Mouse (Mus musculus) CD4-positive helper T cell, adult 2 months (primary cell): ENCODE measurements around the gene Obscn.

Source experiments
- DNase-seq: peaks from one replicate; pipeline ENCODE4 v3.0.0-alpha.2; 2012; ENCODE audit warnings: low read depth, missing footprints, low spot score

The Obscn gene

DNA sequence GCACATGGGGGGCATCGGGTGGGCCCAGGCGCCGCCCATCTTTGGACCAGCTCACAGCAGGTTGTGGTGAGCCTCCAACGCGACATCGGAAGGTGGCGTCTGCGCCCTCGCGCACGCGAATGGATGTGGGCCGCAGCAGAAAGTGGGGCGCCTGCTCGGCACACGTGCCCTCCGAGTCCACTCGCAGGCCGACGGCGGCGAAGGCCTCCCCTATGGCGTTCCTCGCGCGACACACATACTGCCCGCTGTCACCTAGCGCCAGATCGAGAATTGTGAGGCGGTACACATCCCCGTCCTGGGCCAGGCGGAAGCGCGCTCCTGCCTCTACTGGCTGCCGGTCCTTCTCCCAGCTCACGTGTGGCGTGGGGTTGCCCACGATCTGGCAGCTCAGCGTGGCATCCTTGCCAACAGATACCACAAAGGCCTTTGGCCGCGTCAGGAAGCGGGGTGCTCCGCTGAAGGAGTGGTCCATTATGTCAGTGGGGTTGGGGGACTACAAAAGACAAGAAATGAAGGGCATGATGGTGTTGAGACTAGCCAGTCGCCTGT is at the start of gene Obscn:
Gene Obscn (minus strand): TSS at position 499 of the 549 bp plus-strand sequence.
- no peak for DNase-seq

DNA sequence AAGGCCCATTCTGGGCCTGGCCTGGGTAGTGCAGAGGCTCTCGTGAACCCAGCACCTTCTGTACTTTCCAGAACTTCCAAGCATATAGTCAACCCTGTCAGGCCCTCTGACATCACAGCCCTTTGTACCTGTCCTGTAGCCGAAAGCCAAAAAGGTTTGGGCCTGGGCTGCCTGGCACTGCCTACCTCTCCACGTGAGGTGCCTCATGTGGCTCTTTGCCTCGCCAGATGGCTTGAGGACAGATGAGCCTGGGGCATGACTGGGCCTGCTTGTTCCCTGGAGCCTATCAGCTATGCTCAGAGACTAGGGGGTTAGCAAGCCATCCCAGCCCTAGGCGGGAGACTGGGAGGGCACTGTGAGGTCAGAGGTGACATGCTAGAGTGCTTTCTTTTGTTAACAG is 49.3 kb upstream of the Obscn start:
- DNase-seq = no peak

DNA sequence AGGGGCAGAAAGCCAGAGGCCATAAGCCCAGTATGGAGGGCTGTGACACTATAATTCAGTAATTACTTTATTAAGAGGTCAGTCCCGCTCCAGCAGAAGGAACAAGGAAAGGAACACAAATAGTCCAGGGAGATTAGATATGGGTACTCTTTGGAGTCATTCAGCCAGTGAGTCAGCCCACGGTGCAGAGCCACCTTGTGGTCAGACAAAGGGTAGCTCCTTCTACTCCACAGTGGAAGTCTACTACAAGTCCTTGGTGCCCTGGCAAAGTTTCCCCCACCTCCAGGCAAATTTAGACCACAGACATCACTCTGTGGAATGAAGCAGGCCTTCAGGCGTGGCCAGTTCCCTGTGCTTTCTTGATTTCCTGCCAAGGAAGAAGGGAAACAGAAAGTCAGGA is 47.6 kb upstream of the Obscn start:
- DNase-seq = peak; percentile 37

DNA sequence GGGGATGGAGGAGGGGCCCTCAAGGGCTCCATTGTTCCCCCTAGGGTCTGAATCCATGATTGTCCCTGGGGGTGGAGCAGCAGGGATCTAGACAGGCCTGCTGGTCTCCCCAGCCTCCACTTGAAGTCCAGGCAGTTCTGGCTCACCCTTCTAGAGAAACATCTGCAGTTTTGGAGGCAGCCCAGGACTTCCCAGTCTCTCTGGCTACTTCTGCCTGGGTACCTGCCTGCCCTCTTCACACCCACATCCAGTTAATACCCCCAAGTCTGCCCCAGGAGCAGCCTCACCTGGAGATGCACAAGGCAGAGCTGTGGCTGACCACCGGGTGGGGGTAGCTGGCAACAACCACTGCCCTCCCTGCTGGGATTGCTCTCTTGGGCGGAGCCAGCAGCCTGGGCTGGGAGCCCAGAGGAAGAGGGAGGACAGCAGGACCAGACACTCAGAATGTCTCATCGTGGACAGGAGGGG is 46.7 kb upstream of the Obscn start, which contains the start of gene Gjc2:
Gene Gjc2 (minus strand): TSS at position 350 of the 468 bp plus-strand sequence.
- DNase-seq = no peak

DNA sequence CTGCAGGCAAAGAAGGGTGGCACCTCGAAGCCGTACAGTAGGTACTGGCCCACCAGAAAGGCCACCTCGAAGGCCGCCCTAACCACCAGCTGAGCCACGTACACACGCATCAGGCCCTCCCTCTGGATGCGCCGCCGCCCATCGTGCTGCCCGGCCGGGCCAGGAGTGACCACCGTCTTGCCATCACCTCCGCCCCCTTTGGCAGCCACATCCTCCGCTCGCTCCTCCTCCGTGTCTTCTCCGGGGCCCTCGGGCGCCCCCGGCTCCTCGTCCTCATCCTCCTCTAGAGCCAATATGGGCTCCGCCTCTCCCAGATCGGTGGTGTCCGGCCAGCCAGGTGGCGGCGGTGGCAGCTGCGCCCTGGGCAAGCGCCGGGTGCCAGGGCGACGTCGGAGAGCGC is 40.7 kb upstream of the Obscn start:
- no peak for DNase-seq

DNA sequence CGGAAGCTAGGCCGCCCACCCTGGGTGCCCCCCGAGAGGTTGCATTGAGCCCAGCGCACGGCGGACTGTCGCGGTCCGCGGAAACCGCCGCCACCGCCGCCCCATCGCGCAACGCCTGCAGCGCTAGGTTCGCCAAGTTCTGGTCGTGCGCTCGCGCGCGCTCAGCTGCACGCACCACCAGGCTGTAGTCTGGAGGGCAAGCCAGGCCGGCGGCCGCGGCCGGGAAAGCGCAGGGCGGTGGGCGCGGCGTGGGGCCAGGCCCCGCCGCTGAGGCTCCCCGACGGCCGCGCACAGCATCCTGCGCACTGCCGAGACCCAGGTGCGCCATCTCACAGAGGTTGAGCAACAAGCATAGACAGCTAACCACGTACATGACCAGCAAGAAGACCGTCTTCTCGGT is 40.3 kb upstream of the Obscn start:
- no peak for DNase-seq

DNA sequence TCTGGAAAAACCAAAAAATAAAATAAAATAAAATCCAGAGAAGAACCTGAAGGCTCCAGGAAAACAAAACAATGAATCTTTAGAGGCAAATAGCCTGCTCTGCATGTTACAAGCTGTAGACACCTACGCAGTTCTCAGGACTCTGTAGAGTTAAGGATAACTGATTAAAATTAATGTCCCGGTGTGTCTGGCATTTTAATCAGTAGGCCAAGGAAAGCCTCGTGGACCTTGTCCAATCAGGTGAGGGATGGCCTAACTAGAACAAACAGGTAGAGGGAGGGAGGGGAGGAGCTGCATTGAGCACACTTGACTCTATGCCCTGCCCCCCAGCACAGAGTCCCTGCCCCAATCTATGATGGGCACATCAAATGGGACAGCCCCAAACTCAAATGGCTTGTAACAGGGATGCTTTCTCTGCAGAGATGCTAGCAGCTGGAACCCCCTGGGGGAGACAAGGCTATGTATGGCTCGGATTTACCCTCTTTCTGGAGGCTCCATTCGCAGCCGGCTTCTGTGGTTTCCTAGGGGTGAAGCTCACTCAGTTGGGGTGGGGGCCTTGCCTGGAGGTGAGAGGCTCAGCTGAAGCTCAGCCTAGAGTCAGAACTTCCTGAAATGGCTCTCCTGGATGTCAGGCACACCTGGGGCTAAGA is 38.1 kb upstream of the Obscn start:
- no peak for DNase-seq

DNA sequence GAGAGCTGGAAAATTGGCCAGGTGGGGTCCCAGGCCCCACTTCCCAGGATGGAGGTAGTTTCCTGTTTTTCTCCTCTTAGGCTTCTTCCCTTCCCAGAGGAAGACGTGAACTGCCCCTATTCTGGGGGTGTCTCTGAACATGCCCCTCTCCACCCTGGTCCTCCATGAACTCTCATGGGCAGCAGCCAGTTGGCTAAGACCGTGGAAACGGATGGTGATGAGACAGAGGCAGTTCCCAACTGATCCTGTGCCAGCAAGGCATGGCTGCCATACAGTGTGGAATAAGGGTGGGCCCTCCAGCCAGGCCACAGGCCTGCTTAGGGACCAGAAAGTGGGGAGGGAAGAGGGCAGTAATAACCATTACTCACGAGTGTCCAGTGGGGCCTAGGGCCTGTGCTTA is 34.3 kb upstream of the Obscn start:
- no peak for DNase-seq

DNA sequence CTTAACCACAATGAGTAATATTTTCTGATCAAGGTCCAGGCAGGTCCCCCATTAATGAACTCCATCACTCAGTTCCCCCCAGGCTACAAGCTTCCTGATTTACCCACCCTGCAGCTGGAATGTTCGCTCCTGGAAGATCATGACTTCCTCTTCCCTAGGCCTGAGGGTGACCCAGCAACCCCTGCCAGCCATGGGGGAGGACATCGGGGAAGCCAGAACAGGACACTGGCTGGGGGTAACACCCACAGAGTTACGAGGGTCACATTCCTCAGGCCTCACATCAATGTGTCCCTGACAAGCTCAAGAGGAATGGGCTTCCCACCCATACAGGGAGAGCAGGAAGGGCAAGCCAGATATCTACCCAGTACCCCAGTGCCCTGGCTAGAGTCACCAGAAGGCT is 33.6 kb upstream of the Obscn start:
- DNase-seq = no peak

DNA sequence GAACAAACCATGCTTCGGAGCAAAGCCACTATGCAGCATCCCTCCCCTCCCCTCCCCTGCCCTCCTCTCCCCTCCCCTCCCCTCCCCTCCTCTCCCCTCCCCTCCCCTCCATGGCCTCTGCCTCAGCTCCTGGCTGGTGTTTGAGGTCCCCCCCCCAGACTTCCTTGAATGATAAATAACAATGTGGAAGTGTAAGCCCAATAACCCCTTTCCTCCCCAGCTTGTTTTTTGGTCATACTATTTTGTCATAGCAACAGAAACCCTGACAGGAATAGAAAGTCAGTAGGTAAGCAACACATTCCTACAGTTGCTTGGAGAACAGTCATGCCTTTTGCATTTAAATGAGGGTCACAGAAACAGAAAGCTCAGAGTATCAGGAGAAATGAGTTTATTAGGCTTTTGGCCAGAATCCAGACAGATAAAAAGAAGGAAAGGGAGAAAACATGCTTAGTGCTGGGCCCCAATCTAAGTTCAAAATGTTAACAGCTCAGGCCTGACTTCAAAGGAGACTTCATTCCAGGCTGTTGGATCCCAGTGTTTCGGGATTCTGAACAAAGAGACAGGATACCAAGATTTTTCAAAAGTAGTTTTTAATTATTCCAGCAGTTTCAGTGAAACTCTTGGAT is 29.5 kb upstream of the Obscn start:
- no peak for DNase-seq

DNA sequence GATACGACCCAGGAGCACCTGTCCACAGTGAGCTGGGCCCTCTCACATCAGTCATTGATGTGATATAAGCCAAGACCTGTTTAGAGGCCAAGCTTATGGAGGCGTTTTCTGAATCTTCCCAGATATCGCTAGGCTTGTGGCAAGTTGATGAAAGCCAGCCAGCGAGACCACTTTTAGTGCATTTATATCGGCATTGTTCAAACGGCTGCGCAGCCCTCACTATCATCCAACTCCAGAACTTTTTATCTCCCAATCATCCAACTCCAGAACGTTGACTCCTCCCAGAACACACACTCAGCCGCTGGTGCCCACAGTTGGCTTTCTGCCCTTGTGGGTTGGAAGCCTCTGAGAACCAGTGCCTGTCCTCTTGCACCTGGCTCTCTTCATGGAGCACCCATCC is 28.2 kb upstream of the Obscn start:
- no peak for DNase-seq

DNA sequence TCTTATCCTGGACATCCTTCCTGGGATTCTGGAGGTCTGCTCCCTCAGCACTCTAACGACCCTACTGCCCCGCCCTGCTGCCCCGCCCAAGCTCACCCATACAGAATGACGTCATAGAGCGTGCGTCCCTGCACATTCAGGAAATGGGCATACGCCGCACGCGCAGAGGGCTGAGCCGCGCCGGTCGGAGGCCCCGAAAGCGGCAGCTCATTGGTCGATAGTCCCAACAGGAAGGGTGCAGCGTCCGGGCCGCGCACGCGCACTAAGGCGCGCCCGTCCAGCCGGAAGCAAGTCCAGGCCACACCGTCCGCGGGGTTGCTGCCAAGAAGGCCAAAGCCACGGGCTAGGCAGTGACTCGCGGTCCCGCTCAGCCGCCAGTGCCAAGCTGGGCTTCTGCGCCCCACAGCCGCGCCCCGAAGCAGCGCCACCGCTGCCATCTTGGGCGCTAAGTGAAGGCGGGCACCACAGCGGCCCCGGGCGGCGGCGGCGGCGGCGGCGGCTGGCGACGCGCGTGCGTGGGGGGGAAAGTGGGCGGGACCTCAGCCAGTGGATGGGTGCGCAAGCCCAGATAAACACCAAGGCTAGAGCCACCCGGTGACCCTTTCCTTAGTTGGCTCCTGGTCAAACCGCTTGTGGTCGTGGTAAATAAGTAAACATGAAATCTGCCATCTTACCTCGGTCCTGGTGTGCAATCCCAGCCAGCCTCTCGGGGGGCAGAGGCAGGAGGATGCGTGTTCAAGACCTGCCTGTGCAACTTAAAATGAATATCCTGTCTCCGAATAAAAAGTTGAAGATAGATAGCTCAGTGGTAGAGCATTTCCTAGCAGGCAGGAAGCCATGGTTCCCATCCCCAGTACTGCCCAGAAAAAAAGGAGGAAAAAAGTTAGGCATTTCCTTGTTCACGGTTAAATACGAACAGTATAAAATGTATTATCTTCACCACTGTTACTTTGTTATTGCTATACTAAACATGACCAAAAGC is 27.3 kb upstream of the Obscn start, which contains the start of gene Iba57:
Gene Iba57 (minus strand): TSS at position 485 of the 982 bp plus-strand sequence.
- peak; percentile 99 for DNase-seq

DNA sequence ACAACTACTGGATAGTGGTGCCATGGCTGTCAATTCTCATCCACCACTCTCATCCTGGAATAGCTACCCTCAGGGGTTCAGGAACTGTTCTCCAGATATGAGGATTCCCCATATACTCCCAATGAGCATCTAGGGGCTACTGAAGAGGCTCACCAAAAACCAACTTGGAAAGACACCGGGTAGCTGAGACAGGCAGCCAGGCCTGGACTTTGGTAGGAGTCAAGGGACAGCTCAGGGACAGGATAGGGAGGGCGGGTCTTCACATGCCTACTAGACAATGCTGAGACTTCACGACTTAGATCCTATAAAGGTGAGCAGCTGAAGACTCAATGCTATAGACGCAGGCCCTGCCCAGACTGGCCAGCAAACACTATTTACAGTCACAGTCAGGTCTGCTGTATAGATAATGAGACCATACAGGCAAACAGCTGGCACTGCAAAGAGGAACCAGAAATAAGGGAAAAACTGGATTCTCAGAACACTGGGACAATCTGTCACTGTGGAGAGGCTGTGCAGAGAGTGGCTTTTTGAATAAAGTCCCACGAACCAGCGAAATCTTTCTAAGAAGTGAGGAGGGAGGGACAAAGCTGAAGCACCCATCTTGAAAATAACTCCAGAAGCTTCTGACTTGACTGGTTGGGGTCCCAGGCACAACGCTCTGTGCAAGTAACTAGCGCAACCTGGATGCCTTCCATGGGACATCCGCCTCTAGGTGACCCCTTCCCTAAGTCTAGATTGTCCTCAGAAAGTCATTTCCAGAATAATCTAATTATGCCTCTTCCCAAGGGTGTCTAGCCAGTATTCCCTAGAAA is 26.4 kb upstream of the Obscn start:
- DNase-seq = no peak

DNA sequence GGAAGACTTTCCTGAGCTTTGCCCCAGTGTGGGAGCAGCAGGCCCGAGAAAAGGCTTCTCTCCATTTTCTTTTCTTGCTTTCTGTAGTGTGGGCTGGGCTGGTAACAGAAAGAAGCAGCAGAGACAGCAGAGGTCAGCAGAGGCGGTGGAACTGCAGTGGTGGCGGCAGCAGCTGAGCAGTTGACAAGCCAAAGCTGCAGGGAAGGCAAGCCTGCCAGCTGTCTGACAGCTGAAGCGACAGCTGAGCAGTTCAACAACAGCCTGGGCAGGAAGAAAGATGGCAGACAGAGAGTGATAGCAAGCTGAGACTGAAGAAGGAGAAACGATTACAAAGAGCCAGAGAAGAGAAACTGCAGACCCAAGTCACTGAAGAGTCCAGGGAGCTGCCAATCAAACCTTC is 25.2 kb upstream of the Obscn start:
- no peak for DNase-seq

DNA sequence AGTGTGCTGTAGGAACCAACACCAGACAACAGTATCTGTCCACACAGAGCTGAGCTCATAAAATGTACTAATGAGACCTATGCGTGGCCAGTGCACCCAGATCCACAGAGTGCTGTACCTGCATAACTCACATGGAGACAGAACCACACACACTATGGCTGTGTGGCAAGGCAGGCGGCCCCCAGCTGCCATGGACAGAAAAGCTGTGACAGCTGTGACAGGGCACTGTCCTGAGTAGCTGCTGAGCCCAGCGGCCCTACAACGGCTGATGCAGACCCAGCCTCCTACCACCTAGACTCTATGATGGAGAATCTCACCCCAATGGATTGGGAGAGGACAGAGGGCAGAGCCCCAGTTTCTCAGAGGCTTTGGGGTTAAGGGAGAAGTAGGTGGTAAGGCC is 23.4 kb upstream of the Obscn start:
- DNase-seq = no peak

DNA sequence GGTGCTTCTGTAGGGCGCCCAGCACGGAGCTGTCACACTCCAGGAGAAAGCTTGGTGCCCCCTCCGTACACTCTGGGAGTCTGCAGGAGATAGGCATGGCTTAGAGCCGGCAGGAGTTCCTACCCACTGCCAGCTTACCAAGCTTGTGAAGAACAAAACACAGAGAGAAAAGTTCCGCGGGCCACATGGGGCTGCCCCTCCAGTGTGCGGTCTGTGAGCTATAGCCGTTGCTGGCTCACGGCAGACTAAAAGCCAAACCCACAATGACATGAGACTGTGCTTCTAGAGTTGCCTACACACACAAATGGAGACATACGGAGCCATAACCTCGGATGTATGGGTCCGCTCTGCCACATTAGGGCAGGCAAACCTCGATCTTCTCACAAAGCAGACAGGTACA is 22.9 kb upstream of the Obscn start:
- no peak for DNase-seq

DNA sequence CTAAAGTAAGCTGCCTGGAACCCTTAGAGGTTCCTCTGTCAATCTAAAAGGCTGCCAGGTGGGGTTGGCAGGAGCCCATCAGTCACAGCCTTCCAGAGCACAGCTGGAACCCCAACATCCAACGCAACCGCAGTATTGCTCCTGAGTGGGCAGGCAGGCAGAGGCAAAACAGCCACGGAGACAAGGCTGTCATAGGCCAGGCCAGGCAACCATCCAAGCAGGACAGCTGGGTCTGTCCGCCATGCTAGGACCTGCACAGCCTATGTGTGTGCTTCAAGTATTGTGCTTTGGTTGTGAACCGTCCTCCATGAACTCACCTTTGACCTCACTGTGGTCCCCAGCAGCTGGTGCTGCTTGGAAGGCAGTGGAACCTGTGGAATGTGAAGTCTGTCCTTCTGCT is 19.7 kb upstream of the Obscn start:
- DNase-seq = no peak

DNA sequence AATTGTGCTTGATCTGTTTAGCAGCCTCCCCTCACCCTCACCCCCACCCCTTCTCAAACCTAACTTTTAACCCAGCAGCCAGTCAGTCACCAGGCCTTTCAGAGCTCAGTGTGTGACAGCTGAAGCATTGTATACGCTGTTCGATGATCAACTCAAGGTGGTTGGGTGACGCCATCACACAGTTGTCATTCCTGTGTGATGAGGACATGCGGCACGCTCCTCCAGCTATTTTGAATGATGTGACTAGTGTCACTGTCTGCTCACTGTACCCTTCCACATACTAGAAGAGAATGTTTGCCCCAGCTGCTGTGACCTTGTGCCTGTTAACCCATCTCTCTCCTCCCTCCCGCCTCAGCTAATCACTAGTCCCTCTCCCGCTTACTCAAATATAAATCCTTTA is 18.0 kb upstream of the Obscn start:
- no peak for DNase-seq

DNA sequence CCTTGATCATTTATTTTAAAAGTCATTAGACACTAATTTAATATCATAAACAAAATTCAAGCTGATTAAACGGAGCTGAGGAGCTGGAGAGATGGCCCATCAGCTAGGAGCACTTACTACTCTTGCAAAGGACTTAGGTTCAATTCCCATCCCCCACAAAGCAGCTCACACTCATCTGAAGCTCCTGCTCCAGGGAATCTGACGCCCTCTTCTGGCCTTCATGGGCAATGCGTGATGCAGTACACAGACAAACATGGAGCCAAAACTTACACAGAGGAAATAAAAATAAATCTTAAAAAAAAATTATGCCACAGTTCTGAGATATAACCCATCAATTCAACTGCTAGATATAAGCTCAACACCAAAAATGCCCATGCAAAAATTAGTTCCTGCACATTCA is 15.5 kb upstream of the Obscn start:
- DNase-seq = peak; percentile 27

DNA sequence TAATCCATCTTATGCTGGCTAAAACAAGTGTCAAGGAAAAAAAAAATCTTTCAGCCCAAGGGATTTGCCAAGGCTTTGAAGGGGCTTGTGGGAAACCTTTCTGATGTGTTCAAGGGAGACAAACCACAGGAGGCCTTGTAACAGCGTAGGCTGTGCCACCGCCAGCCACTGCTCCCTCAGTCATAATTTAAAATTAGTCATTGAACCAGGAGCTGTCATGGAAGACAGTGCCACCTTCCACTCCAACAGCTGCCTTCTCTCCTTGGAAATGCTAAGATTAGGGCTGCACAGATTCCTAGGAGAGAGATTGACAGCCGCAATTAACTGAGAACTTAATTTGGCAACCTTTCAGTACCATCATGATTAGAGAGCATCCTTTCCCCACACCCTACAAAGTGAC is 13.1 kb upstream of the Obscn start:
- DNase-seq = no peak

DNA sequence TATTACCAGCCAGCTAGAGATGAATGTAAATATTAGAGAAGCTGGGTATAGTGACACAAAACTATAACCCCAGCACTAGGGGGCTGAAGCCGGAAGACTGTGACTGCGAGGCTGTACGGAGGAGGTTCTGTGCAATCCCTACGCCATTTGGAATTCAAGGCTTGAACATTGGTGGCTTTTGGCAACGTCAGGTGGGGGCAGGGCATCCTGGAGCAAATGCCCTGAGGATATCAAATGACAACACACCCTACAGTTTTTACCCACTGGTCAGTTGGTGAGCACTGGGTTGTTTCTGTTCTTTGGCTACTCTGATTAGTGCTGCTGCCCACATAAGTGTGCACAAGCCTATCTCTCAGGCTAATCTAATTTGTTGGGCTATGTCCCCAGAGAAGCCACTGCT is 6.8 kb upstream of the Obscn start:
- DNase-seq = no peak
